Mouse (Mus musculus) embryonic fibroblast, embryonic 13.5 days (primary cell): Measurements from ENCODE around the gene Apol9a. TPM values are rescaled to one million over a fixed set of nuclear protein-coding genes. Genes with fewer than 3 reads are reported as not detected.
"Not testable (repeated sequence)": the region's sequence is repeated elsewhere in the genome, so short reads cannot be mapped to it uniquely, and the experiment has no call there.

ENCODE experiments used
- H3K27ac ChIP-seq: 2 replicates; pipeline ENCODE4 v1.5.1; 2012; ENCODE audit warnings: low read length, control low read depth, inconsistent platforms; ENCODE audit not compliant: insufficient read depth
- H3K4me1 ChIP-seq: 2 replicates; pipeline ENCODE4 v1.6.1; 2011; ENCODE audit warnings: low read length; ENCODE audit not compliant: control insufficient read depth, insufficient read depth
- H3K4me3 ChIP-seq: 2 replicates; pipeline ENCODE4 v1.5.1; 2011; ENCODE audit warnings: mild to moderate bottlenecking, control low read depth, low read length; ENCODE audit not compliant: insufficient read depth
- CTCF ChIP-seq: IDR thresholded peaks from 2 replicates; pipeline ENCODE4 v1.5.1; 2011; ENCODE audit warnings: mild to moderate bottlenecking, control low read depth, low read length, moderate library complexity, borderline replicate concordance; ENCODE audit not compliant: insufficient read depth
- POLR2A ChIP-seq: IDR thresholded peaks from 2 replicates; pipeline ENCODE4 v1.6.1; 2011; ENCODE audit warnings: low read depth, mild to moderate bottlenecking, control low read depth, low read length, moderate library complexity
- polyA plus RNA-seq: library from polyadenylated mRNA; stranded (reverse); fragments of >200 nt; gene quantifications from 2 replicates; pipeline ENCODE4 v1.2.4, GENCODE M21; 2011; ENCODE audit warnings: low read depth; ENCODE audit not compliant: missing spikeins, insufficient read length

Gene Apol9a
- polyA plus RNA-seq, 1 experiment, result 3.9 TPM

GRCm38 (mm10) chr15:77399027-77399426 is 11.9 kb downstream of the Apol9a start, which contains the start of gene Apol7a:
Gene Apol7a (minus strand): TSS chr15:77399110.
- H3K4me1 ChIP-seq, H3K4me3 ChIP-seq: not testable (repeated sequence)
- TF ChIP-seq CTCF, result peak; percentile 55; the same call in 1 of the 2 replicates
- peak within 1 kb of the TSS; percentile 90 for H3K27ac ChIP-seq

GRCm38 (mm10) chr15:77397450-77398132 is 13.3 kb downstream of the Apol9a start:
- peak overlapping the region; percentile 93 for H3K27ac ChIP-seq
- not testable (repeated sequence) for H3K4me1 ChIP-seq, H3K4me3 ChIP-seq
- peak; percentile 45 for TF ChIP-seq POLR2A

- H3K4me1 ChIP-seq, H3K27ac ChIP-seq, H3K4me3 ChIP-seq: not testable (repeated sequence)
Measured at GRCm38 (mm10) chr15:77393832-77394231, 17.1 kb downstream of the Apol9a start.

GRCm38 (mm10) chr15:77387462-77387861 is 23.5 kb downstream of the Apol9a start:
- no peak overlapping the region for H3K27ac ChIP-seq
- H3K4me1 ChIP-seq, result no peaks in the 10 kb centered on the region
- TF ChIP-seq POLR2A (no peak), CTCF (no peak)
- H3K4me3 ChIP-seq, result no peak overlapping the region

- Histone ChIP-seq H3K4me1 (peaks cover 6% of the 10 kb centered on the region; the same call in 1 of the 2 replicates), H3K4me3 (no peak overlapping the region), H3K27ac (no peak overlapping the region)
- TF ChIP-seq CTCF, result no peak
Measured at GRCm38 (mm10) chr15:77384340-77385030, 26.4 kb downstream of the Apol9a start.

GRCm38 (mm10) chr15:77382880-77383279 is 28.1 kb downstream of the Apol9a start:
- Histone ChIP-seq H3K27ac (no peak overlapping the region), H3K4me3 (no peak overlapping the region), H3K4me1 (peaks cover 9% of the 10 kb centered on the region; the same call in 1 of the 2 replicates)
- TF ChIP-seq CTCF, result no peak
- TF ChIP-seq POLR2A, result no peak

- Histone ChIP-seq H3K4me1 (peaks cover 9% of the 10 kb centered on the region; the same call in 1 of the 2 replicates), H3K4me3 (no peak overlapping the region), H3K27ac (no peak overlapping the region)
- TF ChIP-seq CTCF (no peak), POLR2A (no peak)
Measured at GRCm38 (mm10) chr15:77382271-77382850, 28.6 kb downstream of the Apol9a start.

- H3K4me3 ChIP-seq, result no peak overlapping the region
- H3K27ac ChIP-seq, result no peak overlapping the region
- no peak for TF ChIP-seq CTCF
- TF ChIP-seq POLR2A, result no peak
- peaks cover 9% of the 10 kb centered on the region; the same call in 1 of the 2 replicates for H3K4me1 ChIP-seq
Measured at GRCm38 (mm10) chr15:77381481-77381880, 29.5 kb downstream of the Apol9a start.

- Histone ChIP-seq H3K4me1 (peaks cover 9% of the 10 kb centered on the region; the same call in 1 of the 2 replicates), H3K4me3 (no peak overlapping the region), H3K27ac (peak overlapping the region; percentile 38)
- TF ChIP-seq CTCF (no peak), POLR2A (no peak)
Measured at GRCm38 (mm10) chr15:77379921-77380320, 31.0 kb downstream of the Apol9a start.

- H3K27ac ChIP-seq, result no peak overlapping the region
- H3K4me3 ChIP-seq, result no peak overlapping the region
- H3K4me1 ChIP-seq, result peaks cover 9% of the 10 kb centered on the region; the same call in 1 of the 2 replicates
- no peak for TF ChIP-seq POLR2A
- TF ChIP-seq CTCF, result no peak
Measured at GRCm38 (mm10) chr15:77377419-77377818, 33.5 kb downstream of the Apol9a start.
